Mouse (Mus musculus) forelimb bud, embryonic 11.5 days (tissue): ENCODE data around the gene Fbxl8.
"Not testable (repeated sequence)": the region's sequence is repeated elsewhere in the genome, so short reads cannot be mapped to it uniquely, and the experiment has no call there.

Source experiments
- DNase-seq: peaks from one replicate; pipeline ENCODE4 v3.0.0-alpha.2; 2012; ENCODE audit warnings: low read depth, low spot score

Fbxl8 gene

GRCm38 (mm10) chr8:105264024-105264982 is at the start of gene Fbxl8, which contains the start of gene Tradd:
Gene Fbxl8 (plus strand): TSS chr8:105264648.
Gene Tradd (minus strand): TSS chr8:105264609.
- DNase-seq, result no peak

GRCm38 (mm10) chr8:105217926-105218522 is 46.4 kb upstream of the Fbxl8 start:
- peak; percentile 63 for DNase-seq

- no peak for DNase-seq
Observed at GRCm38 (mm10) chr8:105223850-105224249, 40.6 kb upstream of the Fbxl8 start.

- peak; percentile 95 for DNase-seq
Observed at GRCm38 (mm10) chr8:105224413-105225271, 39.8 kb upstream of the Fbxl8 start, which contains the start of gene D230025D16Rik. Gene D230025D16Rik (plus strand): TSS chr8:105225145.

- no peak for DNase-seq
Observed at GRCm38 (mm10) chr8:105225272-105225593, 39.2 kb upstream of the Fbxl8 start.

GRCm38 (mm10) chr8:105225917-105226316 is 38.5 kb upstream of the Fbxl8 start:
- no peak for DNase-seq

- no peak for DNase-seq
Observed at GRCm38 (mm10) chr8:105231503-105232320, 32.7 kb upstream of the Fbxl8 start.

- not testable (repeated sequence) for DNase-seq
Observed at GRCm38 (mm10) chr8:105232321-105232693, 32.1 kb upstream of the Fbxl8 start.

- no peak for DNase-seq
Observed at GRCm38 (mm10) chr8:105233126-105233935, 31.1 kb upstream of the Fbxl8 start.

GRCm38 (mm10) chr8:105235206-105235605 is 29.2 kb upstream of the Fbxl8 start:
- DNase-seq, result no peak

- DNase-seq, result no peak
Observed at GRCm38 (mm10) chr8:105237442-105238142, 26.9 kb upstream of the Fbxl8 start.

- DNase-seq, result no peak
Observed at GRCm38 (mm10) chr8:105241016-105241415, 23.4 kb upstream of the Fbxl8 start.

GRCm38 (mm10) chr8:105251954-105252353 is 12.5 kb upstream of the Fbxl8 start:
- no peak for DNase-seq

- no peak for DNase-seq
Observed at GRCm38 (mm10) chr8:105252680-105253537, 11.5 kb upstream of the Fbxl8 start.

GRCm38 (mm10) chr8:105253766-105254151 is 10.7 kb upstream of the Fbxl8 start:
- no peak for DNase-seq

- peak; percentile 86 for DNase-seq
Observed at GRCm38 (mm10) chr8:105254152-105254965, 10.1 kb upstream of the Fbxl8 start.

- DNase-seq, result no peak
Observed at GRCm38 (mm10) chr8:105254966-105255350, 9.5 kb upstream of the Fbxl8 start, which contains the start of gene B3gnt9. Gene B3gnt9 (minus strand): TSS chr8:105255153.
